Mouse (Mus musculus): ENCODE measurements around the gene Gpc6. TPM values are rescaled to one million over a fixed set of nuclear protein-coding genes. Genes with fewer than 3 reads are reported as not detected.

Gpc6 gene
- polyA plus RNA-seq, 1 experiment from 2014 or later: 37.6 TPM

- Histone ChIP-seq H3K9me3 (no peaks in the 10 kb centered on the region), H3K4me3 (replicated peaks) (no peak overlapping the region), H3K36me3 (no peaks in the 10 kb centered on the region), H3K9ac (no peak overlapping the region), H3K27ac (no peak overlapping the region), H3K4me2 (replicated peaks) (no peak overlapping the region), H3K27me3 (replicated peaks) (no peaks in the 10 kb centered on the region), H3K4me1 (replicated peaks) (0 out of 2 replicates have a peak, but pooled peaks cover 5% of the 10 kb centered on the region)
- no peak for ATAC-seq
- WGBS: 61% methylated on average over 4 of the region's 4 CpGs
These were observed 983.9 kb downstream of the Gpc6 start for GRCm38 (mm10) chr14:117909046-117909445.

- Histone ChIP-seq H3K9ac (no peak overlapping the region), H3K4me2 (replicated peaks) (no peak overlapping the region), H3K27ac (no peak overlapping the region), H3K36me3 (no peaks in the 10 kb centered on the region), H3K4me1 (replicated peaks) (0 out of 2 replicates have a peak, but pooled peaks cover 5% of the 10 kb centered on the region), H3K4me3 (replicated peaks) (no peak overlapping the region), H3K27me3 (replicated peaks) (no peaks in the 10 kb centered on the region), H3K9me3 (no peaks in the 10 kb centered on the region)
- ATAC-seq: no peak
- 36% methylated on average over 7 of the region's 7 CpGs for WGBS
These were observed 985.2 kb downstream of the Gpc6 start for GRCm38 (mm10) chr14:117910323-117910722.

GRCm38 (mm10) chr14:117912624-117913270, 987.6 kb downstream of the Gpc6 start:
- no peaks in the 10 kb centered on the region for H3K9me3 ChIP-seq
- no peak overlapping the region for H3K4me2 ChIP-seq (replicated peaks)
- H3K4me1 ChIP-seq (replicated peaks): 0 out of 2 replicates have a peak, but pooled peaks cover 5% of the 10 kb centered on the region
- H3K9ac ChIP-seq: no peak overlapping the region
- H3K27ac ChIP-seq: no peak overlapping the region
- H3K27me3 ChIP-seq (replicated peaks): no peaks in the 10 kb centered on the region
- 66% methylated on average over 10 of the region's 10 CpGs for WGBS
- no peak for ATAC-seq
- no peaks in the 10 kb centered on the region for H3K36me3 ChIP-seq
- no peak overlapping the region for H3K4me3 ChIP-seq (replicated peaks)

DNA sequence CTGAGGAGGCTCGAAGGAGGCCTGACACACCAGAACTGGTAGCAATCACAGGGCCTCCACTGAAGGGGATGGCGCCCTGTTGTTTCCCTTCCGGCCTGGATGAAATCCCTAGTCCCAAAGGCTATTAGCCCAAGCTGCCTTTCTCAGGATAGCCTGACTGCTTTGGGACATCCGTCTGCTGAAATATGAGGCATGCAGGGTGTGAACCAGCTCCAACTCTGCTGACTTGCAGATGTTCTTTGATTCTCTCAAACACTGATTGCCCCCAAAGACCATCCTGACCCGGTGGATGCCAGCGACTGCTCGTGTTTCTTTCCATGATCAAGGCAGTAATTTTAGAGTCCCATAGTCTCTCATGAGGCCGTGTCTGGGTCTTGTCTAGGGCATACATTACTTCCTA, 991.5 kb downstream of the Gpc6 start:
- no peaks in the 10 kb centered on the region for H3K27me3 ChIP-seq (replicated peaks)
- H3K9me3 ChIP-seq: no peaks in the 10 kb centered on the region
- no peak overlapping the region for H3K27ac ChIP-seq
- ATAC-seq: no peak
- H3K4me2 ChIP-seq (replicated peaks): no peak overlapping the region
- H3K36me3 ChIP-seq: no peaks in the 10 kb centered on the region
- 78% methylated on average over 8 of the region's 8 CpGs for WGBS
- H3K9ac ChIP-seq: no peak overlapping the region
- no peak overlapping the region for H3K4me3 ChIP-seq (replicated peaks)
- H3K4me1 ChIP-seq (replicated peaks): no peaks in the 10 kb centered on the region

DNA sequence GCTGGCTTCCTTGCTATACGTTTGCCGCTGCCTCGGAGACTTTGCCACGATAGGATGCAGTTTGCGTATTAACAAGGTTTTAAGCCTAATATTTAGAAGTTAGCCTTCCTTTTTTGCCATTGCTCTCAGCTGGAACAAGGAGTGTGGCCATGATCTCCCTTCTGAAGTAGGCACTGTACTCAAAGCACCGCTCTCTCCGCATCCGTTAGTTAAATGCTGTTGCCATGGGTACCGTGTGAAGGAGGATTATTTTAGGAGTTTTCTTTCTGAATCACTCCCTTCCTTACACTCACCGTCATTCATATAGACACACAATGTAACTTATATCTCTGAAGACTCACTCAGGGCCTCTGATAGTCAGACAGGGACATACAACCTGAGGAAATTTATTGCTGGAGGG, 993.6 kb downstream of the Gpc6 start:
- Histone ChIP-seq H3K4me2 (replicated peaks) (no peak overlapping the region), H3K4me1 (replicated peaks) (no peaks in the 10 kb centered on the region), H3K27me3 (replicated peaks) (no peaks in the 10 kb centered on the region), H3K36me3 (no peaks in the 10 kb centered on the region), H3K9me3 (no peaks in the 10 kb centered on the region), H3K9ac (no peak overlapping the region), H3K27ac (no peak overlapping the region), H3K4me3 (replicated peaks) (no peak overlapping the region)
- WGBS: 94% methylated on average over 10 of the region's 10 CpGs
- ATAC-seq: no peak

GRCm38 (mm10) chr14:117919612-117920011, 994.5 kb downstream of the Gpc6 start:
- no peaks in the 10 kb centered on the region for H3K9me3 ChIP-seq
- 96% methylated on average over 5 of the region's 5 CpGs for WGBS
- no peaks in the 10 kb centered on the region for H3K4me1 ChIP-seq (replicated peaks)
- H3K36me3 ChIP-seq: no peaks in the 10 kb centered on the region
- H3K4me2 ChIP-seq (replicated peaks): no peak overlapping the region
- H3K27me3 ChIP-seq (replicated peaks): no peaks in the 10 kb centered on the region
- no peak overlapping the region for H3K4me3 ChIP-seq (replicated peaks)
- no peak overlapping the region for H3K9ac ChIP-seq
- no peak overlapping the region for H3K27ac ChIP-seq
- no peak for ATAC-seq

DNA sequence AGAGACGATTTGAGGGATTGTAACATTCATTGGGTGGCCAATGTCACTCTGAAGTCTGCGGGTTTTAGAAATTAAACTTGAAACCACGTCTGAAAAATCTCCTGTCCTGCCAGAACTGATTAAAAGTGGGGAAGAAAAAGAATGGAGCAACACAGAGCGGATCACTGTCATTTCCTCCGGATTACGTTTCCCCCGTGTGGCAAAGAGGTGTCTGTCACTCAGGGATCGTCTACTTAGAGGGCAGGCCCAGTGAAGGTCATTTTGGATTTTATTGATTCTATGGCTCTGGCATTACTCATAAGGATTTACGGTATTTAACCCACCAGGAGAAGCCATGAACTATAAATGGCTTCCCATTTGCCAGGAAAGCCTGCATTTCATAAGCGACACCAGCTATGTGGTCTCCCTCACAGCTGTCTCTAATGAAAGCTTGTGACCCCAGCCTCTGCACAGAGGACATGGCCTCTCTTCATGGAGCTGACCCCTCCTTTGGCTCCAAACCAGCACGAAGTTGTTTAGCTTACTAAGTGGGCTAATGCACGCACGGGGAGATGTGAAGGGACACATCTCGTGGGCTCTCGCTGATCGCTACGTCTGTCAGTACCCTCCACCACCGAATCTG, 996.4 kb downstream of the Gpc6 start:
- Histone ChIP-seq H3K9ac (no peak overlapping the region), H3K27me3 (replicated peaks) (no peaks in the 10 kb centered on the region), H3K4me3 (replicated peaks) (no peak overlapping the region), H3K9me3 (no peaks in the 10 kb centered on the region), H3K36me3 (no peaks in the 10 kb centered on the region), H3K27ac (no peak overlapping the region), H3K4me1 (replicated peaks) (no peaks in the 10 kb centered on the region), H3K4me2 (replicated peaks) (no peak overlapping the region)
- 65% methylated on average over 18 of the region's 18 CpGs for WGBS
- ATAC-seq: no peak

DNA sequence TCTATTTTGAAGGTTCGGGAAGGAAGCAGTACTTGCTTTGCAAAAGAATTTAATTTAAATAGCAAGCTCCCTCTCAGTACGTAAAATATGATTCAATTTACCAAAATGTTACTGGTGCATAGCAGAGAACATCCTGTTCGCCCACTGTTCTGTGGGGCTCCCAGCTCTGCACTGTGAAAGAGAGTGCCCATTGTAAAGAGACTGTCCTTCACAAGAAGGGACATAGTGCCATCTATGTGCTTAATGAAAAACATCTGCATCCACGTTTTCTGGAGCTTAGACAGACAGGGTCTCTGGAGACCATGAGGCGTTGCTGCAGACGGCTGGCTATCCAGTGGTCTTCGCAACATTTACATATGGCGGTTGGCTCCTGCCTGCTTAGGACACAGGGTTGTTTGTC, 998.6 kb downstream of the Gpc6 start:
- ATAC-seq: no peak
- no peak overlapping the region for H3K9ac ChIP-seq
- H3K27ac ChIP-seq: no peak overlapping the region
- no peak overlapping the region for H3K4me2 ChIP-seq (replicated peaks)
- H3K36me3 ChIP-seq: no peaks in the 10 kb centered on the region
- H3K4me1 ChIP-seq (replicated peaks): no peaks in the 10 kb centered on the region
- H3K27me3 ChIP-seq (replicated peaks): no peaks in the 10 kb centered on the region
- WGBS: 82% methylated on average over 8 of the region's 8 CpGs
- no peak overlapping the region for H3K4me3 ChIP-seq (replicated peaks)
- no peaks in the 10 kb centered on the region for H3K9me3 ChIP-seq

GRCm38 (mm10) chr14:117930105-117930847, 1005.2 kb downstream of the Gpc6 start:
- 0 out of 2 replicates have a peak overlapping the region, but pooled peaks have one; percentile 14 for H3K4me2 ChIP-seq (replicated peaks)
- no peaks in the 10 kb centered on the region for H3K36me3 ChIP-seq
- H3K4me1 ChIP-seq (replicated peaks): peaks cover 11% of the 10 kb centered on the region
- no peaks in the 10 kb centered on the region for H3K27me3 ChIP-seq (replicated peaks)
- H3K9me3 ChIP-seq: no peaks in the 10 kb centered on the region
- no peak overlapping the region for H3K4me3 ChIP-seq (replicated peaks)
- no peak overlapping the region for H3K9ac ChIP-seq
- peak; percentile 66 for ATAC-seq
- no peak overlapping the region for H3K27ac ChIP-seq
- 25% methylated on average over 13 of the region's 13 CpGs for WGBS

- Histone ChIP-seq H3K27ac (0 out of 2 replicates have a peak overlapping the region, but pooled peaks have one; percentile 44), H3K9me3 (no peaks in the 10 kb centered on the region), H3K4me3 (replicated peaks) (no peak overlapping the region), H3K4me2 (replicated peaks) (0 out of 2 replicates have a peak overlapping the region, but pooled peaks have one; percentile 14), H3K9ac (no peak overlapping the region), H3K36me3 (no peaks in the 10 kb centered on the region), H3K27me3 (replicated peaks) (no peaks in the 10 kb centered on the region), H3K4me1 (replicated peaks) (peaks cover 11% of the 10 kb centered on the region)
- ATAC-seq: peak; percentile 59
- 74% methylated on average over 16 of the region's 16 CpGs for WGBS
These were observed 1006.0 kb downstream of the Gpc6 start for GRCm38 (mm10) chr14:117930848-117931816.

DNA sequence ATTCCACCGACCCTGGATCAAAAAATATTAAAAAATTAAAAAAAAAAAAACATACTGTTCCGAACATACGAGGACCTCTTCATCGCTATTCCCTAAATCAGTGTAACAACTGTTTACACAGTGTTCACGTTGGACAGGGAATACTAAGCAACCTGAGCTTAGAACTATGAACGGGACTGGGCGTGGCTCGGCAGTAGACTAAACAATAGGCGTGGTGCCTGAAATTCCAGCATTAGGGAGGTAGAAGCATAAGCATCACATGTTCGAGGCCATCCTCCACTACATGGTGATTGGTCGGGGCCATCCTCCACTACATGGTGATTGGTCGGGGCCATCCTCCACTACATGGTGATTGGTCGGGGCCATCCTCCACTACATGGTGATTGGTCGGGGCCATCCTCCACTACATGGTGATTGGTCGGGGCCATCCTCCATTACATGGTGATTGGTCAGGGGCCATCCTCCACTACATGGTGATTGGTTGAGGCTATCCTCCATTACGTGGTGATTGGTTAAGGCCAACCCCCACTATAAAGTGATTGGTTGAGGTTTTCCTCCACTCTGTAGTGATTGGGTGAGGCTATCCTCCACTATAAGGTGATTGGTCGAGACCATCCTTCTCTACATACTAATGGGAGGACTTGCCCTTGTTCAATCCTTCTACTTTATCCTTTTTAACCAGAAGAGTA, 1007.2 kb downstream of the Gpc6 start:
- WGBS: 91% methylated on average over 17 of the region's 17 CpGs
- H3K4me1 ChIP-seq (replicated peaks): peaks cover 11% of the 10 kb centered on the region
- no peak overlapping the region for H3K27ac ChIP-seq

More for the DNA sequence above, 1007.2 kb downstream of the Gpc6 start:
- H3K4me3 ChIP-seq (replicated peaks): no peak overlapping the region
- no peak overlapping the region for H3K9ac ChIP-seq
- no peak overlapping the region for H3K4me2 ChIP-seq (replicated peaks)
- H3K36me3 ChIP-seq: no peaks in the 10 kb centered on the region
- H3K27me3 ChIP-seq (replicated peaks): no peaks in the 10 kb centered on the region
- no peaks in the 10 kb centered on the region for H3K9me3 ChIP-seq
- ATAC-seq: no peak

All from intestine, embryonic 15.5 days (tissue).